7 mouse cellular contexts compared by ENCODE assay signal in the genomic region with DNA sequence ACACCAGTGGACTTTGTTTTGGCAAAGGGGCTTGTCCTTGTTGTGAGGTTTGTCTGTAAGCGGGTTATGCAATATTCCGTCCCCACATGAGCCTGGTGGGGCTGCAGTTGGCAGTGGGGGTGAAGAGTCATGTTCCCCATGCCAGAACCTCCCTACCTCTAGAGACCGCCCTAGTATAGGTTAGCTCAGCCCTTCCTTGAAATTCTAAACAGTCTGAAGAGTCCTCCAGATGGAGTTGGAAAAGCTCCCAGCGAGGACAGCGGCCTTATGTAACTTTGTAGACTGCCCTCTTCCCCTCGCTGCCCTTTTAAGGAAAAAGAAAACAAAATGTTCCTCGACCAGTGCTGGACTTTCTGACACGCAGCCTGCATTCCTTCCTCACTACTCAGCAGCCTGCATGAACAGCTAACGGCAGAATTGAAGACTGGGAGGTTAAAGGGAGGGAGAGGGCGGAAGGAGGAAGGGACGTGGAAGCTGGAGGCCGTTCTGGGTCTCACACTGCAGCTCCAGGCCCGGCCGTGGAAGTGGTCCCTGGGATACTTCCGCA. TPM values are rescaled to one million over a fixed set of nuclear protein-coding genes. Genes with fewer than 3 reads are reported as not detected.
DNase-seq lines count a peak whose midpoint lies in the region; ATAC-seq and TF ChIP-seq lines count a peak whose summit lies in the region.

No protein-coding gene starts in this region.

- DNase-seq in adipocyte (ENCODE audit: low spot score), result peak; percentile 95
- DNase-seq in gastrocnemius, postnatal 25 days, result peak; percentile 89
- DNase-seq in lung, postnatal 0 days (ENCODE audit: low spot score), result peak; percentile 99
- DNase-seq in urinary bladder, postnatal 14 days (ENCODE audit: low spot score), result peak; percentile 81
- DNase-seq in thymus, postnatal 0 days (ENCODE audit: low spot score), result no peak

- no peak for TF ChIP-seq CTCF in bone marrow, adult 2 months (IDR thresholded peaks at IDR 0.05; ENCODE audit: control insufficient read depth, insufficient read depth, low read length)
- TF ChIP-seq CTCF in intestine, postnatal 0 days (IDR thresholded peaks at IDR 0.05; ENCODE audit: low read depth), result no peak
- TF ChIP-seq CTCF in lung, postnatal 0 days (IDR thresholded peaks at IDR 0.05), result peak; percentile 41

- no peak overlapping the region for H3K4me3 ChIP-seq in bone marrow, adult 2 months (replicated peaks; ENCODE audit: control insufficient read depth, low read depth, low read length)
- H3K4me3 ChIP-seq in intestine, postnatal 0 days (ENCODE audit: low read depth, low read length), result no peak overlapping the region
- no peak overlapping the region for H3K4me3 ChIP-seq in lung, postnatal 0 days (ENCODE audit: low read depth, low read length)

- no peaks in the 10 kb centered on the region for H3K9me3 ChIP-seq in intestine, postnatal 0 days (ENCODE audit: control insufficient read depth)
- no peaks in the 10 kb centered on the region for H3K9me3 ChIP-seq in lung, postnatal 0 days (ENCODE audit: low read length)

- H3K36me3 ChIP-seq in intestine, postnatal 0 days (ENCODE audit: control insufficient read depth, insufficient read depth), result no peaks in the 10 kb centered on the region
- no peaks in the 10 kb centered on the region for H3K36me3 ChIP-seq in lung, postnatal 0 days (ENCODE audit: insufficient read depth, low read length)

- no peak for TF ChIP-seq POLR2A in bone marrow, adult 2 months (IDR thresholded peaks at IDR 0.05; ENCODE audit: borderline replicate concordance, control insufficient read depth, low read depth, low read length)

- 53% methylated on average over 15 of the region's 15 CpGs for WGBS in bone marrow, adult 2 months
- WGBS in intestine, postnatal 0 days, result 30% methylated on average over 15 of the region's 15 CpGs
- 6% methylated on average over 15 of the region's 15 CpGs for WGBS in lung, postnatal 0 days

- ATAC-seq in intestine, postnatal 0 days, result peak; percentile 61
- ATAC-seq in lung, postnatal 0 days, result peak; percentile 84

- peak; percentile 100 for TF ChIP-seq EP300 in lung, postnatal 0 days (IDR thresholded peaks at IDR 0.05)

- H3K27me3 ChIP-seq in intestine, postnatal 0 days (replicated peaks; ENCODE audit: control insufficient read depth, insufficient read depth, low read length), result no peaks in the 10 kb centered on the region
- H3K27me3 ChIP-seq in lung, postnatal 0 days (replicated peaks; ENCODE audit: insufficient read depth, low read length), result no peaks in the 10 kb centered on the region

- no peaks in the 10 kb centered on the region for H3K4me1 ChIP-seq in bone marrow, adult 2 months (ENCODE audit: control insufficient read depth, insufficient read depth, low read length)
- peaks cover 6% of the 10 kb centered on the region; the same call in 1 of the 2 replicates for H3K4me1 ChIP-seq in intestine, postnatal 0 days (replicated peaks; ENCODE audit: control insufficient read depth, insufficient read depth, low read length)
- H3K4me1 ChIP-seq in lung, postnatal 0 days (ENCODE audit: insufficient read depth, low read depth, low read length), result peaks cover 53% of the 10 kb centered on the region

- no peak overlapping the region for H3K9ac ChIP-seq in intestine, postnatal 0 days (ENCODE audit: low read depth, low read length)
- H3K9ac ChIP-seq in lung, postnatal 0 days (replicated peaks; ENCODE audit: low read depth), result peak overlapping the region; percentile 34

- peak overlapping the region; percentile 31; the same call in 1 of the 2 replicates for H3K27ac ChIP-seq in bone marrow, adult 2 months (ENCODE audit: control insufficient read depth, insufficient read depth, low read depth, low read length, poor library complexity)
- peak overlapping the region; percentile 63 for H3K27ac ChIP-seq in intestine, postnatal 0 days (ENCODE audit: low read depth, low read length)
- H3K27ac ChIP-seq in lung, postnatal 0 days (ENCODE audit: low read length), result peak overlapping the region; percentile 98

- no peak overlapping the region for H3K4me2 ChIP-seq in intestine, postnatal 0 days (replicated peaks; ENCODE audit: low read depth)
- H3K4me2 ChIP-seq in lung, postnatal 0 days (replicated peaks; ENCODE audit: low read depth, low read length), result peak overlapping the region; percentile 36; the same call in 1 of the 2 replicates

RNA-seq across cellular contexts. Expression of a gene that starts 12.6 kb away (rescaled TPM):
- polyA plus RNA-seq in bone marrow, adult 2 months (2011; ENCODE audit: insufficient read depth, insufficient read length, low replicate concordance, missing spikeins), result 3.4 and 14.7 TPM in 2 replicates
- total RNA-seq in gastrocnemius, postnatal 25 days (2021), result 10 to 100 TPM; 22.1 to 24.2 TPM
- polyA plus RNA-seq in intestine, postnatal 0 days (2015; fragmentation: Nextera tagmentation; extraction: Ambion mirVana), result 11.9 and 12.1 TPM in 2 replicates
- 22.2 and 23.4 TPM in 2 replicates for polyA plus RNA-seq in lung, postnatal 0 days (2015; fragmentation: Nextera tagmentation; extraction: Ambion mirVana)
- polyA plus RNA-seq in thymus, postnatal 0 days (2015; fragmentation: Nextera tagmentation; extraction: Ambion mirVana), result 0.48 and 0.69 TPM in 2 replicates

RNA-seq across cellular contexts. Expression of a gene that starts 34.5 kb away (rescaled TPM):
- polyA plus RNA-seq in bone marrow, adult 2 months (2011; ENCODE audit: insufficient read depth, insufficient read length, low replicate concordance, missing spikeins), result not detected in 2 replicates
- not detected for total RNA-seq in gastrocnemius, postnatal 25 days (2021)
- 0.16 TPM in 1 of 2 replicates, not detected in the other for polyA plus RNA-seq in intestine, postnatal 0 days (2015; fragmentation: Nextera tagmentation; extraction: Ambion mirVana)
- 4.6 and 6.8 TPM in 2 replicates for polyA plus RNA-seq in lung, postnatal 0 days (2015; fragmentation: Nextera tagmentation; extraction: Ambion mirVana)
- 0.14 and 0.19 TPM in 2 replicates for polyA plus RNA-seq in thymus, postnatal 0 days (2015; fragmentation: Nextera tagmentation; extraction: Ambion mirVana)

RNA-seq across cellular contexts. Expression of a gene that starts 47.3 kb away (rescaled TPM):
- 2.7 and 6.0 TPM in 2 replicates for polyA plus RNA-seq in bone marrow, adult 2 months (2011; ENCODE audit: insufficient read depth, insufficient read length, low replicate concordance, missing spikeins)
- 10 to 100 TPM; 41.7 to 47.2 TPM for total RNA-seq in gastrocnemius, postnatal 25 days (2021)
- polyA plus RNA-seq in intestine, postnatal 0 days (2015; fragmentation: Nextera tagmentation; extraction: Ambion mirVana), result 4.6 and 4.7 TPM in 2 replicates
- 7.3 and 8.0 TPM in 2 replicates for polyA plus RNA-seq in lung, postnatal 0 days (2015; fragmentation: Nextera tagmentation; extraction: Ambion mirVana)
- 2.1 and 2.8 TPM in 2 replicates for polyA plus RNA-seq in thymus, postnatal 0 days (2015; fragmentation: Nextera tagmentation; extraction: Ambion mirVana)

Comparison
In these comparisons a context has a peak if more than half of its experiments do, and no peak if none do; other contexts are left out.
1. H3K27ac ChIP-seq: peak in every context shown above with its lines; median percentile 98 in lung, postnatal 0 days; 63 in intestine, postnatal 0 days; 31 in bone marrow, adult 2 months.